Mouse (Mus musculus): ENCODE measurements at regions not wholly inside any gene's neighbourhood (a gene's known extent, or its start where the extent isn't known, plus 50 kb on each side); places are given as distances from the start of the nearest gene placed in this dataset.
"Not testable (repeated sequence)": the region's sequence is repeated elsewhere in the genome, so short reads cannot be mapped to it uniquely, and the experiment has no call there.

DNA sequence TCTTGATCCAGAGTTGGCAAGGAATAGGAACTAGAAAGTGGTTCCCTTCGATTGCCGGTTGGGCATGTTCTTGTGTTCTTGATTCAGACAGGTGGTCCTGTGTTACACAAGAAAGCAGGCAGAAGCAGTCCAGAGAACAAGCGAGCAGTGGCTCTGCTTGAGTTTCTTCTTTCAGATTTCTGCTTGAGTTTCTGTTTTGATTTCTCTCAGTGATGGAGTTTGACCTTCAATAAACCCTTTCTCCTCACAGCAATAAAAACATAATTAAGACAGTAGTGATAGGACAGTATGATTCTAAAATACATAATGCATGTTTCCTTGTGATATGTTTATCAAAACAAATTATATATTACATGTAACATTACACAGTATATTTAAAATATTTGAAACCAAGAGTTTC, 59.1 kb downstream of the Klf6 start:
- DNase-seq (ENCODE audit: low spot score in 2 of 2), result no peak

DNA sequence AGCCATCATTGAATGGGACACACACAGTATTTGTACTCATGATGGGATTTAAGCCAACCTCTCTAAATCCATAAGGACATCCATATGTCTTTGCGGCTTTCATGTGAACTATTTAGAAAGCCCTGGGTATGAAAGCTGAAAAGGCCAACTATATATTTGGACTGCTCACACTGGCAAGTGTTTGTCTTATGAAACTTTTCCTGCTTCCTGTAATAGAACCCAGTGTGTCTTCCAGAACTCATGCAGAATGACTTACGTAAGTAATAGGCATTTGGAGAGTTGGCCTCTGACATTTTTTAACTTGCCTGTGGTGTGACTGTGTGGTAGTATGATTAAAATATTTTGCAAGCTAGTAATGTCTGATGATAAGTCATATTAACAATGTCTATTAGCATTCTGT, 70.2 kb downstream of the Klf6 start:
- no peak for DNase-seq (ENCODE audit: low spot score in 2 of 2)

DNA sequence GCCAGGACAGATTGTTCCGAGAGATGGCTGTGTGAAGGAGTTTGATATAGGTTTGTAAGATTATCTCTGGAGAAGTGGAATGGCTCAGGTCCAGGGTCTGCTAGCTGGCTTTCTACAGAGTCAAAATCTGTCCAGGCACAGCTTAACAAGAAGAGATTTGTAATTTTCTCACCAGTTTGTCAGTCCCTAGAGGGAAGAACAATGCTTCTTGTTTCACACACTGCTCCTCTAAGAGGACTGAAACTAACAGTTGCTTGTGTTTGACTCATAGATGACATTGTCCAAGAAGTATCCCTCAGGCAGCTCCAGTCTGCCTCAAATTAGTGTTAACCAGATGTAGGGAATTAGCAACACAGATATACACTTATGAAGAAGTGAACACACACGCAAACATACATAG, 76.2 kb downstream of the Klf6 start:
- no peak for DNase-seq (ENCODE audit: low spot score in 2 of 2)

DNA sequence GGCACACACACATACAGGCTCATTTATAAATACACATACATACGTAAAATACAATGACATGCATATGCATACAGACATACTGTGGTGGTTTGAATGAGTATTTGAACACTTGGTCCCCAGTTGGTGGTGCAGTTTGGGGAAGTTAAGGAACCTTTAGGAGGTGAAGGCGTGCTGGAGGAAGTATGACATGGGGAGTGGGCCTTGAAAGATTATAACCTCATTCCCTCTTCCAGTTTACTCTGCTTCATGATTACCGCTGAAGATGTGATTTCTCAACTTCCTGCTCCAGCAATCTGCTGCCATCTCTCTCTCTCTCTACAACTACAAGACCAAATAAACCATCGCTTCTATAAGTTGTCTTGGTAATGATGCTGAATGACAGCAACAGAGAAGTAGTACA, 76.7 kb downstream of the Klf6 start:
- DNase-seq (ENCODE audit: low spot score in 2 of 2), result no peak

DNA sequence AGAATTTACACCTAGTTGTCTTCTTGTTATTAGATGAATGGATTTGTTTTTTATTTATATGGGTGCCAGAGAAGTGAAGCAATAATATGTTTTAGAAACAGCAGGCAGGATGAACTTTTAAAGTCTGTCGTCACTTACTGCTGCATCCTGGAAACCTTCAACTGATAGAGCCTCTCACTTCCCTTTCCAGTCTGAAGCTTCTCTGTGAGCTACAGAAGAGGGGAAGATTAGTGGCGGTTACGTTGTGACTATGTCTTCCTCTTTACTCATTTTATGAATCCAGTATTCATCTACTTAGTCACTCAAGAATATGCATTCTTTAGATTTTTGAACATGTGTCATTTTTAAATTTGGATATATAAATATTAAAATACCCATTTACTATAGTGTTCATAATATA, 78.1 kb downstream of the Klf6 start:
- no peak for DNase-seq (ENCODE audit: low spot score in 2 of 2)

DNA sequence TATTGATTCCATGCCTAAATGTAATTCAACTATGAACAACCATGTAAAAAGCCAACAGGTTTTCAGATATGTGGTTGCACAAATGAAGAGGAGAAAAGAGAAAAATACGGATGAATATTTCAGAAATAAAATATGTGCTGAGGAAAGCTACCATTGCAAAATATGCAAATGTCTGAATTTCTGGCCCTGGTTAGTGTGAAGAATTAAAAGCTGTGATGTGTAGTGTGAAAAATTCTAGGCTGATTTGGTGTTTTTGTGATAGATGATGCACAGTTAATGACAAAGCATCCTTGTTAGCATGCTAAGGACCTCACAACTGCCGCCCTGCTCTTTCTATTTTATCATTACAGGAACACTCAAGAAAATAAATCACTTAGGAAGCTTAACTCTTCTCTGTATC, 91.6 kb downstream of the Klf6 start:
- DNase-seq (ENCODE audit: low spot score in 2 of 2), result no peak

DNA sequence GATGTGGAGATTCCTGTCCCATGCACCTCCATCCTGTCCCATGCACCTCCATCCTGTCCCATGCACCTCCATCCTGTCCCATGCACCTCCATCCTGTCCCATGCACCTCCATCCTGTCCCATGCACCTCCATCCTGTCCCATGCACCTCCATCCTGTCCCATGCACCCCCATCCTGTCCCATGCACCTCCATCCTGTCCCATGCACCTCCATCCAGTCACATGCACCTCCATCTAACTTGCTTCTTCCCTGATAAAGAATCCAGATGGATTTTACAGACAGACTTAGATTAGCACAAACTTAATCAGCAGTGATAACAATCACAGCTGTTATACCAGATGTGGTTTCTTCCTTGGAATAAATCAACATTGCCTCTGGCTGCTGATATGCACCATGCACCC, 93.8 kb downstream of the Klf6 start:
- not testable (repeated sequence) for DNase-seq (ENCODE audit: low spot score in 2 of 2)

DNA sequence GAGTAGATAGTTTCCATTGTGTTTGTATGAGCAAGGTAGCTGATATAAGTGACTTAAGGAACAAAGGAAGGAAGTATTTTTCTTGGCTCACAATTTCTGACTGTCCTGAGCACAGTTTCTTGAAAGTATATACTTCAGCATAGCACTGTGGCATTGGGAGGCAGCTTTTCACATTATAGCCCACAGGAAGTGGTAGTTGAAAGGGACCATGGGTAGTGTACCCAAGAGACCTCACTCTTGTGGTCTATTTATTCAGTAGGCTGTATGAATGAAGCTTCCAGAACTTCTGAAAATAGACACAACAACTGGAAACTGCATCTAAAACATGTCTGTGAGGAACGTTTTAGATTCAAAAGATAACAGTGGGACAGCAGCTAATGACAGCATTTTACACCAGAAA, 94.9 kb downstream of the Klf6 start:
- no peak for DNase-seq (ENCODE audit: low spot score in 2 of 2)

DNA sequence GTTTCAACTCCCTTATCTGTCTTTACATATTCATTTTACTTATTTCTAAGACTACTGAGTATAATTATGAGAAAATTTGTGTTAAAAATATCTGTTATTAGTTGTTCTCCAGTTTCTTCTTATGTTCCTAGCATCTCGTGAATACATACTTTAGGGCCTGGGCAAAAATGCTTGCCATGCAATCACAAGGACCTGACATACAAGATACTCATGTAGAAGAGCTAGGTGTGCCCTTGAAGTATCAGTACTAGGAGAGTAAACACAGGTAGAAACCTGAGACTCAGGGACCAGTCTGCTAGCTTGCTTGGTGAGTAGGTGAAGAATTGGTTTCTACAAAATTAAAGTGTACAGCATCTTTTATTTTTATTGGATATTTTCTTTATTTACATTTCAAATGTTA, 101.7 kb downstream of the Klf6 start:
- DNase-seq (ENCODE audit: low spot score in 2 of 2), result no peak

DNA sequence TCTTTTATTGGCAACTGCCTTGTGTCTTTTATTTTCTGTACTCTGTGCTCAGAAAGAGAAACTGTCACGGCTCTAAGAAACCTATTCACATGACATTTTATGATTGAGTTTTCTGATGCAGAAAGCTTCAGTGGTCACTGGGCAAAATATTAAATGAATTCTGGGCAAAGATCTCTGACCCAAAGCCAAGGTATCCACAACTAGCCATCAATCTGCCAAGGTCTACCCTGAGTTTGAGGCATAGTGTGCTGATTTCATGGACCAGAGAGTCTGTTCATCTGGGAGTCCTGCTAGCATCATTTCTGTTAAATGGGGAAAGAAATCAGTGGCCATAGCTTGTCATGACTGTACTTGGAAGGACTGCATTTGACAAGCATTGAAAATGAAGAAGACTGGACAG, 103.3 kb downstream of the Klf6 start:
- DNase-seq (ENCODE audit: low spot score in 2 of 2), result no peak

DNA sequence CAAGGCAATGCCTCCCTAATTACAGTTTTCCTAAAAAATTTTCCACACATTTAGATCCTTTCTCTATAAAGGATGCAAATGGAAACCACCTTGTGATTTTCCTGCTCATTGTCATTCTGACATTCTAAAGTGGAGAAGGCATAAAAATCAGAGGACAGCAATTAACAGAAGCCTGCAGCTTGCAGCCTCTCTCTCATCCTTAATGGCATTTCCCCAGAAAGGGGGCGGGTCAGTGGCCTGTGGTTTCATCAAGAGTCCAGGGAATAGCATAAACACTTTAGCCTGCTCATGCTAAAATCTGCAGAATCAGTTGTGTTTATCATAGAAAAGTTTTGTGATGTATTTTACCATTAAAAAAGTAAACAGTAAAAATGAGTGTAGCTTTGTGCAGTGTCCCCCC, 117.3 kb downstream of the Klf6 start:
- DNase-seq (ENCODE audit: low spot score in 2 of 2), result no peak

DNA sequence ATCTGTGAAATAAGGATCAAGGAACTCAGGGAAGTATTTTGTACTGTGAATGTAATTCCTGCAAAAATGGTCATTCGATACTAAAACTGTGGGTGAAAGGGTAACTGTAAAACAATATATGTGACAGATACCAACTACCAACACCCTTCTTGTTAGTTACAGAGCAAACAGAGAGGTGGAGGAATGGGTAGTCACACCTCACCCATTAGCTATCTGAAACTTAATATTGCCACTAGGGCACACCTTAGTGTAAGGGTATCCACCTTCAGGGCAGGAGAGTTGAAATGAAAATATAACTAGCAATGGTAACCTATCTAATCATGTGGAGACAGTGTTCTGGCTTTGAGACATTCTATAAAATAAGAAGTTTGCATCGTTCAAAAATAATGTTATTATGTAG, 126.2 kb downstream of the Klf6 start:
- no peak for DNase-seq (ENCODE audit: low spot score in 2 of 2)

DNA sequence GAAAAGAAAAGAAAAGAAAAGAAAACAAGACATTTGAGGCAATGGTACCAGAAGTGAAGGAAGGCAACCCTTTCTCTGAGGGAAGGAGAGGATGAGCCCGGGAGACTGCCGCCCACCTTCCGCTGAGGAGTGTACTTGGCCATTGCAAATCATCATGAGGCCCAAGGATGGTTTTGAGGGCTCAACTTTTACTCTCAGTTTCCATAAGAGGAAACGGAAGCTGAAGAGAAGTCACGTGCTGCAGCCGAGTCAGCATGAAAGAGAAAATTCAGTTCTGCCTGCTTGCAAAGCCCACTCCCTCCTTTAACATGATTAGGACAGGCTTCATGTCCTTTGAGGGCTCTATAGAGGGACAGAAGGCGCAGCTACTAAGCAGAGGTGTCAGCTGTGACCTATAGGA, 127.1 kb downstream of the Klf6 start:
- DNase-seq (ENCODE audit: low spot score in 2 of 2), result no peak

DNA sequence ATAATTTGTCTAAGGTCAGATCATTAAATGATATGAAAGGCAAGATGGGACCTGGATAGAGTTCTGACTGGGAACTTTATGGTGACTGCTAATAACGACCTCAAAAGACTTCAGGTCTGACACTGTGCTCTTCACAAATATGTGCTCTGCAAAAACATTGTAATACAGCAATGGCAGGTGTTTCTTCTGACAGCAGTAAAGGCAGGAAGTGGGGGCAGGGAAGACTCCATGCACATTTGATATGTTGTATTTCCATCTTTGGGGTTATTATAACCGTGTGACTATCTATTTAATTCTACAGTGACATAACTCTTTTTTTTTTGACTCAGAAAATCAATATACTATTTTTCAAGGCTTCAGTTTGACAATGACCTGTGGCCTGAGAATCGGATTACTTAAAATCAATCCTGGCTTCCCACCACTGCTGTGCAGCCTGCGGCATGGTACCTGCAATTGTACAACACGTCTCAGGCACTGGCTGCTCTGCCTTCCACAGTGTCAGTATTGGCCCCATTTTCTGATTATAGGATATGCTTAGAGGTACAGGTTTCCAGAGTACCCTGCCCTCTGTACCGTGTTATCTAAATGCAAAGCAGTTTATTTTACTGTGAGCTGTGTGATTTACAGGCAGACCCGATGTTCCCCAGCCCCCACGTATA, 139.4 kb downstream of the Klf6 start:
- DNase-seq (ENCODE audit: low spot score in 2 of 2), result no peak

DNA sequence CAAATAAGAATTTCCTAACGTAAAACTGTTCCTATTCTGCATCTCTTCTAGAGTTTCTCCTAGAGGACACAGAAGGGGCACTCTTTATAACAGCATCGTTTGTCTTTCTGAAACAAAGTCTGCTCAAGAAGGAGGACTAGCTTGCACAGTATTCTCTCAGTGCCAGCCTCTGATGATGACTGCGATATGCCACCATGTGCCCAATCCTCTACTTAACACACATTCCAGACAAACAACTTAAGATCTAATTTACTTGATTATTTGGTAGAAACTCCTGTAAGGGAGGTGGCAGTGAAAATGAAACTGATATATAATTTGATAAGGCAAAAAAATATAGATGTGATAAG, 139.9 kb downstream of the Klf6 start:
- DNase-seq (ENCODE audit: low spot score in 2 of 2), result no peak

DNA sequence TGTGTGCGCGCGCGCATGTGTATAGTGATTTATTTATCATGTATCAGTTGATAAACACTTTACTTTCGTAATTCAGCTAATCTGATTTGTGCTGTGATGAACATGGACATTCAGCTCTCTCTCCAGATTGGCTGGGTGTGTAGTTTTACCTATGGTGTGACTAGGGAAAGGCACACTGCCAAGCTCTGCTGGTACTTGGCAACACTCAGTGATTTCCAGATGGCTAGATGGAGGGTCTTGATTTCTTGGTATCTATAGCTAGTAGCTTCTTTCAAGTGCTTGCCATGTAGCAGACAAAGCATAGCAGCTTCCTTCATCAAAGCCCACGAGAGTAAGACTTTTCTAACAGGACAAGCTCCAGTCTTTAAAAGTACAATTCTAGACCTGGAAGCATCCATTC, 144.6 kb downstream of the Klf6 start:
- no peak for DNase-seq (ENCODE audit: low spot score in 2 of 2)

DNA sequence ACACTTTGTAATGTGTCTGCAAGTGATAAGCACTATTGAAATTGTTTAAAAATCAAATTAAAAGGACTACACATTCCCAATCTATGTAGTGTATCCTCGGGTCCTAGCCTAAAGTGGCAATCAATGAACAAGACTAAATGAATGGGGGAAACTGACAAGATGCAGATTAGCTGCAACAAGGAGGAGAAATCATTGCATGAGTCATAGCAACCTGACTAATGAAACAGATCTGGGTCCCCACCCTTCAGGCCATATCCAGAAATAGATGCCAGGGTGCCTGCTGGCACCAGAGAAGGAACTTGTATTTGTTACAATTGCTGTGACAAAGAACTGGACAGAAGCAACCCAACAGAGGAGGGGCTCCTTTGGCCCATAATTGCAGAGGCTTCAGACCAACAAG, 148.4 kb downstream of the Klf6 start:
- DNase-seq (ENCODE audit: low spot score in 2 of 2), result no peak

DNA sequence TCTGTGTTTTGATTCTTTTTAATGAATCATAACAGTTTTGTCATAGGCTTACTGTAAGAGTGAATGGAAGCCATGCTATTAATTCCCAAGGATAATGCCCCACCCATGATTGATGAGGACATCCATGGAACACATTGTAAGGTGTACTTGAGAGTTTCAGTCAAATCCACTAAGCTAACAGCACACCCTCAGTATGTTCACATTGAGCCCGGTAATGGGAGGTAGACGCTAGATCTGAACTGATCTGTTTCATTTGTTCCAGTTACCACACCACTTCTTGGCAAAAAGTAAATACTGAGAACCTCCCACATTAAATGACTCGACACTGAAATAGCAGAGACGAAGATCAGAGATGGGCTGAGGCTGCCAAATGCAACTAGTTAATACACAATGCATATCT, 165.9 kb downstream of the Klf6 start:
- DNase-seq (ENCODE audit: low spot score in 2 of 2), result no peak

DNA sequence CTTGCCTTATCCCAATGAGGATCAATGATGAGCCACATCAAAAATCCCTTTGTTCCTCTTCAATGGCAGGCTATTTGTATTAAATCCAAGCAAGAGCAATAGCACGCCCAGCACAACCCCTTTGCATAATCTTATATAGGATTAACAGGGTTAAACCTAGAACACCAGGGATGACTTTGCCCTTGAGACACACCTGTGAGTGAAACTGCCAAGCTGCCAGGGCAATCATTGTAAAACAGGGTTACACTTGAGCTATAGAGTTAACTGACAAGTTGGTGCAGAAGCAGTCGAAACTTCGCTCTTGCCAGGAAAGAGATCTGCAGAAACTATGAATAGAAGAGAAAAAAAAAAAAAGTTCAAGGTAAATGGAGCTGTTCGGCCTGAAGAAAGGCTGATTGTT, 167.6 kb downstream of the Klf6 start:
- no peak for DNase-seq (ENCODE audit: low spot score in 2 of 2)

DNA sequence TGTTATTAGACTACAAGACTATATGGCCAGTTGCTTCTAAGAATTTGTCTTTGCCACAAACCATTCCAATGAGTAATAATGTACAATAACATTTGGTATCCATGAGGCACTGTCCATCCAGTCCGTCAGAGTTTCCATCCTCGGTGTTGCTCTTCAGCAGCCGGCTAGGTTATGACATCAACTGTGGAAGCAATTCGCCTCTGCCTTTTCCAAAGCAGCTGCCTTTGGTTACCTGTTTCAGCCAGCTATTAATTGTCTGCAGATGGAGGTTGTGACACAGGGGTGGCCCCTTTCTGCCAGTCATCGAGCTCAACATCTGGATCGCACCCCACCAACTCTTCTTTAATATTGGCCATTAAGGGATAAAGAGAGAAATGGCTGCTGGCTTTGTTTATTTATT, 168.2 kb downstream of the Klf6 start:
- DNase-seq (ENCODE audit: low spot score in 2 of 2), result no peak

DNA sequence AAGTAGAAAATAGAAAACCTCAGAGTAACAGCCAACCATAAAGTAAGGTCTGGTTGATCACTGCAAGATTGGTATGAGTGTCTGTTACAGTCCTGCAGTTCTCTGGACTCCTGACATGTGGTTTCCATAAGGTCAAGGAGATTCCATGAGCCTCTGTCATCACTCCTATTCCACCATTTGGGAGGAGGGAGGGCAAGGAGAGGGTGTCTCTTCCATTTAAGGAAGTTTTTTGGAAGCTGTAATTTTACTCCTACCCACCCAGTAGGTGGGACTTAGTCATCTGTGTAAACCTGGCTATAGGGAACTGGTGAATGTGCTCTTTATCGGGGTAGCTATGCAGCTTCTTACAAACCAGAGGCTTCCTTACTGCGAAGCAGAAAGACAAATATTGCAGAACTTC, 168.8 kb downstream of the Klf6 start:
- DNase-seq (ENCODE audit: low spot score in 2 of 2), result no peak

DNA sequence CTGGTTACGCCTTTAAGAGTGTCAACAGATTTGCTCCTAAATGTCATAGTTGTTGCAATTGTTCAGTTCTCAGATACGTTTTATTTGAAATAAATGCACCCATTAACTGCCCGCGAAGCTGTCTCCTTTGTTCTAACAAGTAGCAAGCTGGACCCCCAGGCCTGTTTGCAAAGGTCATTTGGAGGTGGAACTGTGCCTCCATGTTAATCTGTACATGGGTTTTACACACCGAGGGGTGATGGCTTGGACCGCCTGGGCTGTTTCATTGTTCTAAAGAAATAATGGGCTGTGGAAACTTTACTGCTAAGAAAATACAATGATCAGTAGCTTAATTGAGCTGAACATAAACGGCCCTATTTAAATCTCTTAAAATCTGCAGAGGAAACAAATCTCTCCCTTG, 178.8 kb downstream of the Klf6 start:
- no peak for DNase-seq (ENCODE audit: low spot score in 2 of 2)

DNA sequence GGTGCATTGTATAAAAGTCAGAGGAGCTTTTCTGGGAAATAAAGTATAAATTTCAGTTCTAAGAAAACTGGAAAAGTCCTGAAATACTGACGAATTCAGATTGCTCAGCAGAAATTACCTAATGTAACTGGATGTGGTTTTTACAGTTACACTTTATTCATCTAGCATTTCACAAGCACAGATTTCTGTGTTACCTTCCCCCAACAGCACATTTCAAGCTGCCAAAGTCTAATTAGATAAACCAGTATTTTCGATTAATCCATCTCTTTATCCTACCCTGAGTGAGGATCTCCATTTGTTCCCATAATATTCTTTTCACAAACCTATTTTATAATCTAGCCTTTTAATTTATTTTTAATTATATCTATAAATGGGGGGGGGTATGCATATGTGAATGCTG, 179.4 kb downstream of the Klf6 start:
- no peak for DNase-seq (ENCODE audit: low spot score in 2 of 2)

DNA sequence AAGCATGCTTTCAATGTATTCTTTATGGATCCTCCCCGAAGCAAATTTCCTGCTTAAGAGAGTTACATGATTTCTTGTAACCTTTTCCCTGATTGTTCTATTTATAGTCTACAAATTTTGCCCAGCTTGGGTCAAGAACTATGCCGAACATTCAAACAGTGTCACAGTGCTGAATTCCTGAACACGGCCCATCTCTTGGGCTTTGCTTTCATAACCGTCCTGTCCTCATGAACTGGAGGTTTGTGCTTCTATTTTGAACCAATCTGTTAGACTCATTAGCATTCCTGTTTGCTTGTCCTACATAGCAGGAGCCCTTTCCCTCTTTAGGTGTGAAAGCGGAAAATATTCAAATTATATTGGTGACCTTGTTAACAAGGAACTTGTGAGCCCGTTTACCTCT, 181.2 kb downstream of the Klf6 start:
- DNase-seq (ENCODE audit: low spot score in 2 of 2), result no peak

All from frontal cortex, postnatal 25 days (tissue).